Mouse (Mus musculus) liver, embryonic 14.5 days (tissue): ENCODE results near the gene Lin9. TPM values are rescaled to one million over a fixed set of nuclear protein-coding genes. Genes with fewer than 3 reads are reported as not detected.
"Not testable (repeated sequence)": the region's sequence is repeated elsewhere in the genome, so short reads cannot be mapped to it uniquely, and the experiment has no call there.

Experiments
- ATAC-seq: fragments of 200-750 bp; cut with Nextera tagmentation; 2 replicates; pipeline ENCODE4 v1.8.0; 2017; ENCODE audit warnings: moderate number of reproducible peaks, mild to moderate bottlenecking, moderate library complexity; ENCODE audit not compliant: insufficient read depth
- DNase-seq, 3 experiments: peaks; one replicate each; pipeline ENCODE4 v3.0.0-alpha.2; 2012 to 2013; ENCODE audit warnings: low read depth in 3 of 3, low spot score in 3 of 3
- H3K27ac ChIP-seq: fragments of 300-500 bp; sonication (generic); 2 replicates; pipeline ENCODE4 v1.5.1; 2014; ENCODE audit warnings: moderate library complexity, mild to moderate bottlenecking, control low read depth, inconsistent platforms
- H3K27me3 ChIP-seq: fragments of 300-500 bp; sonication (generic); 2 replicates; pipeline ENCODE4 v1.6.1; 2014; ENCODE audit warnings: mild to moderate bottlenecking, low read length, moderate library complexity; ENCODE audit not compliant: control insufficient read depth, insufficient read depth
- H3K36me3 ChIP-seq: fragments of 300-500 bp; sonication (generic); replicated peaks from 2 replicates; pipeline ENCODE4 v1.6.1; 2014; ENCODE audit warnings: low read depth; ENCODE audit not compliant: control insufficient read depth, insufficient read depth
- H3K4me1 ChIP-seq, 2 experiments: fragments of 200-500 bp in 1 of 2; fragments of 300-500 bp in 1 of 2; sonication (generic) in 1 of 2; replicated peaks; 2 replicates each; pipeline ENCODE4 v1.6.1; 2012 to 2014; ENCODE audit warnings: antibody characterized with exemption in 1 of 2, inconsistent platforms in 1 of 2, low read length in 1 of 2; ENCODE audit not compliant: control insufficient read depth in 2 of 2, insufficient read depth in 2 of 2
- H3K4me2 ChIP-seq: fragments of 300-500 bp; sonication (generic); 2 replicates; pipeline ENCODE4 v1.6.1; 2014; ENCODE audit warnings: low read depth, mild to moderate bottlenecking, control low read depth, moderate library complexity
- H3K4me3 ChIP-seq, 2 experiments: fragments of 200-500 bp in 1 of 2; fragments of 300-500 bp in 1 of 2; sonication (generic) in 1 of 2; 2 replicates each; pipeline ENCODE4 v1.5.1; 2012 to 2014; ENCODE audit warnings: low read depth in 2 of 2, low read length in 2 of 2, mild to moderate bottlenecking in 2 of 2, control low read depth in 1 of 2, inconsistent platforms in 1 of 2, moderate library complexity in 1 of 2; ENCODE audit not compliant: insufficient read depth in 1 of 2
- H3K9ac ChIP-seq: fragments of 300-500 bp; sonication (generic); replicated peaks from 2 replicates; pipeline ENCODE4 v1.6.1; 2014; ENCODE audit warnings: mild to moderate bottlenecking, control low read depth, moderate library complexity
- H3K9me3 ChIP-seq: fragments of 300-500 bp; sonication (generic); 2 replicates; pipeline ENCODE4 v1.6.1; 2016; ENCODE audit warnings: low read length, mixed read lengths; ENCODE audit not compliant: control insufficient read depth
- CTCF ChIP-seq: IDR thresholded peaks from 2 replicates; pipeline ENCODE4 v1.5.1; 2016; ENCODE audit warnings: antibody characterized with exemption, low read depth, control low read depth
- EP300 ChIP-seq: IDR thresholded peaks from 2 replicates; pipeline ENCODE4 v1.6.1; 2016; ENCODE audit warnings: antibody characterized with exemption, low read depth
- WGBS: fragments of 180-500 bp; shearing (Covaris S2); extraction: QIAGEN DNeasy Blood & Tissue Kit; methylation state at CpG from one replicate; pipeline ENCODE4 v1.1.7; 2014; ENCODE audit not compliant: insufficient replicate concordance; 5-methylcytosine and 5-hydroxymethylcytosine counted together
- polyA plus RNA-seq, 2 experiments: library from polyadenylated mRNA; depleted of rRNA in 1 of 2; stranded (reverse) in 1 of 2; unstranded in 1 of 2; fragments of >200 nt; fragmentation: Nextera tagmentation in 1 of 2; extraction: Ambion mirVana in 1 of 2; gene quantifications; 2 replicates each; pipeline versions ENCODE4 v1.2.1 to v1.2.3; 2012 to 2014

The Lin9 gene
- polyA plus RNA-seq, 2 experiments = 5.4 to 11.4 TPM

- Histone ChIP-seq H3K36me3 (no peaks in the 10 kb centered on the region; the same call in 1 of the 2 replicates), H3K4me2 (no peak overlapping the region), H3K4me3 (no peak overlapping the region), H3K27ac (no peak overlapping the region), H3K9ac (no peak overlapping the region), H3K4me1 (no peaks in the 10 kb centered on the region), H3K9me3 (no peaks in the 10 kb centered on the region), H3K27me3 (no peaks in the 10 kb centered on the region)
- WGBS = 60% methylated on average over 10 of the region's 10 CpGs
- ATAC-seq (no peak), DNase-seq (no peak)
- no peak for TF ChIP-seq CTCF
- TF ChIP-seq EP300 = no peak
Observed at GRCm38 (mm10) chr1:180606796-180607577, 34.0 kb upstream of the Lin9 start.

- no peak overlapping the region for H3K27ac ChIP-seq
- DNase-seq (no peak), ATAC-seq (no peak)
- H3K4me1 ChIP-seq = no peaks in the 10 kb centered on the region
- TF ChIP-seq EP300 (no peak), CTCF (no peak)
- H3K9ac ChIP-seq = no peak overlapping the region
- no peak overlapping the region for H3K4me2 ChIP-seq
- no peaks in the 10 kb centered on the region for H3K27me3 ChIP-seq
- H3K36me3 ChIP-seq = no peaks in the 10 kb centered on the region; the same call in 1 of the 2 replicates
- no peak overlapping the region for H3K4me3 ChIP-seq
- 58% methylated on average over 2 of the region's 2 CpGs for WGBS
- no peaks in the 10 kb centered on the region for H3K9me3 ChIP-seq
Observed at GRCm38 (mm10) chr1:180607578-180607879, 33.4 kb upstream of the Lin9 start.

- H3K36me3 ChIP-seq, DNase-seq: not testable (repeated sequence)
- 81% methylated on average over 11 of the region's 14 CpGs for WGBS
Observed at GRCm38 (mm10) chr1:180611842-180612241, 29.1 kb upstream of the Lin9 start.

GRCm38 (mm10) chr1:180616762-180617161, 24.2 kb upstream of the Lin9 start:
- 67% methylated on average over 3 of the region's 3 CpGs for WGBS

More at GRCm38 (mm10) chr1:180611842-180612241, 29.1 kb upstream of the Lin9 start:
- H3K27me3 ChIP-seq, ATAC-seq, H3K27ac ChIP-seq, H3K4me3 ChIP-seq, H3K9ac ChIP-seq, H3K4me2 ChIP-seq, H3K9me3 ChIP-seq, H3K4me1 ChIP-seq: not testable (repeated sequence)

GRCm38 (mm10) chr1:180622389-180622788, 18.6 kb upstream of the Lin9 start:
- Histone ChIP-seq H3K36me3 (no peaks in the 10 kb centered on the region), H3K9me3 (peaks cover 3% of the 10 kb centered on the region), H3K27ac (no peak overlapping the region), H3K4me2 (no peak overlapping the region), H3K27me3 (no peaks in the 10 kb centered on the region), H3K9ac (no peak overlapping the region), H3K4me1 (no peaks in the 10 kb centered on the region), H3K4me3 (no peak overlapping the region)
- DNase-seq (no peak), ATAC-seq (no peak)
- WGBS = 36% methylated on average over 4 of the region's 4 CpGs
- TF ChIP-seq EP300 (no peak), CTCF (no peak)

More at GRCm38 (mm10) chr1:180616762-180617161, 24.2 kb upstream of the Lin9 start:
- Histone ChIP-seq H3K4me3 (no peak overlapping the region), H3K36me3 (no peaks in the 10 kb centered on the region), H3K4me2 (no peak overlapping the region), H3K27ac (no peak overlapping the region), H3K9ac (no peak overlapping the region), H3K9me3 (no peaks in the 10 kb centered on the region), H3K27me3 (no peaks in the 10 kb centered on the region), H3K4me1 (no peaks in the 10 kb centered on the region)
- TF ChIP-seq EP300 = no peak
- TF ChIP-seq CTCF = no peak
- no peak for ATAC-seq
- DNase-seq = no peak
